Comparison of ENCODE assay signal across 10 mouse cellular contexts in the genomic region with DNA sequence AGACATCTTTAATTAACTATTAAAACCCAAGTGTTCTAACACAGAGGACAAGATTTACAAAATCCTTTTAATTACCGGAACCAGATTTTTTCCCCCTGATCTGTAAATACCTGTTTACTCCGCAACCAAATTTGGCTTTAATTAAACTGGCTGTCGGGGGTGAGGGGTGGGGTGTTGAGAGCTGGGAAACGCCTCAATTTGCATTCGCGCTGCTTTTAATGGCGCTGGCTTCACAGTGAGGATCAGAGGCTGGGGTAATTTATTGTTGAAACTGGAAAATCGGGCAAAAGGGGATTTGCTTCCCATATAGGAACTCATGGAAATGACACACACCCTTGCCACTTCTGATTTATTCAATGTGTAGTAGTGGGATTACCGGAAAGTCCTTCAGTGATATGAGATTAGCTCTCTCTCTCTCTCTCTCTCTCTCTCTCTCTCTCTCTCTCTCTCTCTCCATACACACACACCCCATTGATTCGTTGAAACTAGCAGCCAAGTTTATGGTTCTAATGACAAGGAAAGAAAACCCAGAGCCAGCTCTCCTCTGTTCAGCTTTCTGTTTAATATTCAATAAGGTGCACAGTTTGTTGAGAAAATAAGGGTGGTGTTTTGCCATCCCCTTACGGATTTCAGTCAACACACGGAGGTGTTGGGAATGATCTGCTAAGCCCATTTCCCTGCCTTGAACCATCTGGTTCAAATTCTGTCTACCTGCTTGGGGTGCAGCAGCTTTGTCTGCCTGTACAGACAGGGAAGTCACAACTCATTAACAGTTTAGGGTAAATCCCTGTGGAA. TPM values are rescaled to one million over a fixed set of nuclear protein-coding genes. Genes with fewer than 3 reads are reported as not detected.
A peak's percentile ranks its signal among the peaks of the same experiment; 100 is the strongest.
DNase-seq lines count a peak whose midpoint lies in the region; ATAC-seq lines count a peak whose summit lies in the region.
"Had no signal": no experiment of that assay in that cellular context is flagged by ENCODE, and none has a peak within 500 bp of the region (broad histone marks: within the 10 kb centered on the region; RNA-seq: fewer than 3 reads in every experiment).

No protein-coding gene starts in this region.

- H3K4me2 ChIP-seq in heart, embryonic 12.5 days: peak overlapping the region; percentile 20; the same call in 1 of the 2 replicates
- peak overlapping the region; percentile 38 for H3K4me2 ChIP-seq in forebrain, embryonic 14.5 days (ENCODE audit: low read length)
- peak overlapping the region; percentile 35 for H3K4me2 ChIP-seq in limb, embryonic 12.5 days
- peak overlapping the region; percentile 35 for H3K4me2 ChIP-seq in neural tube, embryonic 15.5 days

- no peaks in the 10 kb centered on the region for H3K27me3 ChIP-seq in heart, embryonic 12.5 days (replicated peaks)
- no peaks in the 10 kb centered on the region for H3K27me3 ChIP-seq in forebrain, embryonic 14.5 days (replicated peaks; ENCODE audit: control insufficient read depth, insufficient read depth, low read length)
- no peaks in the 10 kb centered on the region; the same call in 1 of the 2 replicates for H3K27me3 ChIP-seq in limb, embryonic 12.5 days
- no peaks in the 10 kb centered on the region for H3K27me3 ChIP-seq in neural tube, embryonic 15.5 days (replicated peaks)

- ATAC-seq in heart, embryonic 12.5 days (ENCODE audit: insufficient number of reproducible peaks, low FRiP score): no peak
- ATAC-seq in forebrain, embryonic 14.5 days: peak; percentile 72
- no peak for ATAC-seq in limb, embryonic 12.5 days (ENCODE audit: insufficient number of reproducible peaks, insufficient read depth, low FRiP score, low TSS enrichment, low read depth)
- 0 out of 2 replicates have a peak, but pooled peaks have one; percentile 22 for ATAC-seq in neural tube, embryonic 15.5 days (ENCODE audit: low FRiP score)

- peaks cover 21% of the 10 kb centered on the region for H3K4me1 ChIP-seq in heart, embryonic 12.5 days (replicated peaks)
- peaks cover 14% of the 10 kb centered on the region for H3K4me1 ChIP-seq in forebrain, embryonic 14.5 days (ENCODE audit: control insufficient read depth, insufficient read depth, low read length)
- peaks cover 30% of the 10 kb centered on the region for H3K4me1 ChIP-seq in limb, embryonic 12.5 days (replicated peaks)
- peaks cover 22% of the 10 kb centered on the region for H3K4me1 ChIP-seq in neural tube, embryonic 15.5 days

- intact Hi-C loops in heart, postnatal 36 days (cut with DNase I): no loop called here

- no peaks in the 10 kb centered on the region for H3K36me3 ChIP-seq in heart, embryonic 12.5 days
- H3K36me3 ChIP-seq in forebrain, embryonic 14.5 days (ENCODE audit: control insufficient read depth, insufficient read depth, low read length): no peaks in the 10 kb centered on the region
- H3K36me3 ChIP-seq in limb, embryonic 12.5 days: no peaks in the 10 kb centered on the region
- H3K36me3 ChIP-seq in neural tube, embryonic 15.5 days: no peaks in the 10 kb centered on the region

- no peak for DNase-seq in heart, postnatal 36 days
- DNase-seq in forebrain, embryonic 14.5 days (ENCODE audit: low spot score): peak; percentile 83
- no peak for DNase-seq in natural killer cell, adult 2 months (ENCODE audit: low spot score in 2 of 2)
- no peak for DNase-seq in spleen, postnatal 10 days (ENCODE audit: low spot score in 2 of 2)
- no peak for DNase-seq in spleen, adult 12 weeks (ENCODE audit: low spot score)
- DNase-seq: lung, postnatal 14 days had no signal

- 35% methylated on average over 12 of the region's 12 CpGs for WGBS in heart, embryonic 12.5 days
- under 1% methylated on average over 12 of the region's 12 CpGs for WGBS in forebrain, embryonic 14.5 days
- WGBS in limb, embryonic 12.5 days: 8% methylated on average over 12 of the region's 12 CpGs
- 11% methylated on average over 12 of the region's 12 CpGs for WGBS in neural tube, embryonic 15.5 days

- H3K9ac ChIP-seq in heart, embryonic 12.5 days: no peak overlapping the region
- no peak overlapping the region for H3K9ac ChIP-seq in forebrain, embryonic 14.5 days (ENCODE audit: low read length)
- no peak overlapping the region for H3K9ac ChIP-seq in limb, embryonic 12.5 days (replicated peaks)
- H3K9ac ChIP-seq in neural tube, embryonic 15.5 days (replicated peaks): no peak overlapping the region

- H3K9me3 ChIP-seq in heart, embryonic 12.5 days (replicated peaks): no peaks in the 10 kb centered on the region
- no peaks in the 10 kb centered on the region for H3K9me3 ChIP-seq in forebrain, embryonic 14.5 days (replicated peaks; ENCODE audit: control insufficient read depth, low read length)
- H3K9me3 ChIP-seq in limb, embryonic 12.5 days: no peaks in the 10 kb centered on the region
- no peaks in the 10 kb centered on the region for H3K9me3 ChIP-seq in neural tube, embryonic 15.5 days (replicated peaks)

- H3K27ac ChIP-seq in heart, embryonic 12.5 days (ENCODE audit: poor library complexity, severe bottlenecking): no peak overlapping the region
- peak overlapping the region; percentile 79 for H3K27ac ChIP-seq in forebrain, embryonic 14.5 days (ENCODE audit: low read depth, low read length)
- no peak overlapping the region for H3K27ac ChIP-seq in limb, embryonic 12.5 days
- H3K27ac ChIP-seq in neural tube, embryonic 15.5 days (replicated peaks): no peak overlapping the region
- H3K27ac ChIP-seq: kidney, postnatal 0 days had no signal

- no peak overlapping the region for H3K4me3 ChIP-seq in heart, embryonic 12.5 days
- H3K4me3 ChIP-seq in forebrain, embryonic 14.5 days (ENCODE audit: low read depth, low read length): no peak overlapping the region
- H3K4me3 ChIP-seq in limb, embryonic 12.5 days (replicated peaks): no peak overlapping the region
- H3K4me3 ChIP-seq in neural tube, embryonic 15.5 days (replicated peaks): no peak overlapping the region

RNA-seq across cellular contexts. Expression of a gene that starts 51.7 kb away (rescaled TPM):
- 4.5 and 5.7 TPM in 2 replicates for polyA plus RNA-seq in heart, embryonic 12.5 days (2016; fragmentation: Nextera tagmentation; extraction: Ambion mirVana)
- total RNA-seq in heart, postnatal 36 days (2021): 1 to 10 TPM; 4.7 to 8.1 TPM
- polyA plus RNA-seq in forebrain, embryonic 14.5 days (2014; fragmentation: Nextera tagmentation; extraction: Ambion mirVana): 89.5 and 96.5 TPM in 2 replicates
- 5.8 and 6.8 TPM in 2 replicates for polyA plus RNA-seq in limb, embryonic 12.5 days (2016; fragmentation: Nextera tagmentation; extraction: Ambion mirVana)
- polyA plus RNA-seq in neural tube, embryonic 15.5 days (2015; fragmentation: Nextera tagmentation; extraction: Ambion mirVana): 65.8 and 79.2 TPM in 2 replicates

Comparison
In these comparisons a context has a peak if more than half of its experiments do, and no peak if none do; other contexts are left out.
1. ATAC-seq: peak in forebrain, embryonic 14.5 days (single experiment) and neural tube, embryonic 15.5 days (single experiment); none in heart, embryonic 12.5 days (single experiment) and limb, embryonic 12.5 days (single experiment).
2. Peak in every context shown above with its lines, with median percentiles within 50 percentile points of each other: H3K4me2 ChIP-seq.